Mouse (Mus musculus) kidney, embryonic 16.5 days (tissue): ENCODE results near the gene Rnaseh2b. TPM values are rescaled to one million over a fixed set of nuclear protein-coding genes. Genes with fewer than 3 reads are reported as not detected.

Experiments
- ATAC-seq: fragments of 200-750 bp; cut with Nextera tagmentation; 2 replicates; pipeline ENCODE4 v1.8.0; 2017; ENCODE audit warnings: moderate TSS enrichment; ENCODE audit not compliant: low FRiP score, low TSS enrichment
- H3K27ac ChIP-seq: fragments of 300-500 bp; sonication (generic); 2 replicates; pipeline ENCODE4 v1.5.1; 2014; ENCODE audit warnings: low read length
- H3K27me3 ChIP-seq: fragments of 300-500 bp; sonication (generic); 2 replicates; pipeline ENCODE4 v1.6.1; 2014; ENCODE audit warnings: low read length, control low read depth, mixed read lengths; ENCODE audit not compliant: insufficient read depth
- H3K36me3 ChIP-seq: fragments of 300-500 bp; sonication (generic); 2 replicates; pipeline ENCODE4 v1.6.1; 2014; ENCODE audit warnings: low read length, control low read depth, mixed read lengths; ENCODE audit not compliant: insufficient read depth
- H3K4me1 ChIP-seq: fragments of 300-500 bp; sonication (generic); 2 replicates; pipeline ENCODE4 v1.6.1; 2014; ENCODE audit warnings: low read length, control low read depth, mixed read lengths; ENCODE audit not compliant: insufficient read depth
- H3K4me2 ChIP-seq: fragments of 300-500 bp; sonication (generic); replicated peaks from 2 replicates; pipeline ENCODE4 v1.6.1; 2014; ENCODE audit warnings: low read depth, low read length
- H3K4me3 ChIP-seq: fragments of 300-500 bp; sonication (generic); 2 replicates; pipeline ENCODE4 v1.5.1; 2014; ENCODE audit warnings: mild to moderate bottlenecking, low read length
- H3K9ac ChIP-seq: fragments of 300-500 bp; sonication (generic); replicated peaks from 2 replicates; pipeline ENCODE4 v1.6.1; 2014; ENCODE audit warnings: low read length
- H3K9me3 ChIP-seq: fragments of 300-500 bp; sonication (generic); 2 replicates; pipeline ENCODE4 v1.6.1; 2016; ENCODE audit warnings: low read length, control low read depth
- WGBS: fragments of 180-500 bp; shearing (Covaris S2); extraction: QIAGEN DNeasy Blood & Tissue Kit; methylation state at CpG from one replicate; pipeline ENCODE4 v1.1.7; 2014; 5-methylcytosine and 5-hydroxymethylcytosine counted together
- polyA plus RNA-seq: library from polyadenylated mRNA; unstranded; fragments of >200 nt; fragmentation: Nextera tagmentation; extraction: Ambion mirVana; gene quantifications from 2 replicates; pipeline ENCODE4 v1.2.1, GENCODE M21; 2015

Rnaseh2b gene
- polyA plus RNA-seq, 1 experiment from 2014 or later = 52.5 TPM

DNA sequence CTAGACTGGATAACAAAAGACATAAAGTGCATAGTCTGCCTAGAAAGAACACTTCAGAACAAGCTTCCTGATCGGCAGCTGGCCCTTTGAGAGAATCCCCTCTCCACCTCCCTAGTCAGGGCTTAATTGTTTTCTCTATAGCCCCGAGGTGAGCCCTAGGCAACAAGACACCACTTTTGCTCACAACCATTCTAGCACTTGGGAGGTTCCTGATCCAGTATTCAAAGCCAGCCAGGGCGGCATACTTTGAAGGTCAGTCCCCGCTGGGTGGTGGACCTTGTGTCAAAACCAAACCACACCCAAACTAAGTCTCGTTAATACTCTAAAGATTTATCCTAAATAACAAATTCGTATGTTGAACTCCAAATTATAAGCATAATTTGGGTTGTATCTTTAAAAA, 39.1 kb downstream of the Rnaseh2b start:
- Histone ChIP-seq H3K27me3 (no peaks in the 10 kb centered on the region), H3K36me3 (no peaks in the 10 kb centered on the region), H3K27ac (no peak overlapping the region), H3K9me3 (no peaks in the 10 kb centered on the region), H3K4me2 (peak overlapping the region; percentile 88), H3K4me3 (peak overlapping the region; percentile 79), H3K4me1 (peaks cover 19% of the 10 kb centered on the region), H3K9ac (peak overlapping the region; percentile 86)
- whole genome bisulfite sequencing = 12% methylated on average over 6 of the region's 6 CpGs
- no peak for ATAC-seq

DNA sequence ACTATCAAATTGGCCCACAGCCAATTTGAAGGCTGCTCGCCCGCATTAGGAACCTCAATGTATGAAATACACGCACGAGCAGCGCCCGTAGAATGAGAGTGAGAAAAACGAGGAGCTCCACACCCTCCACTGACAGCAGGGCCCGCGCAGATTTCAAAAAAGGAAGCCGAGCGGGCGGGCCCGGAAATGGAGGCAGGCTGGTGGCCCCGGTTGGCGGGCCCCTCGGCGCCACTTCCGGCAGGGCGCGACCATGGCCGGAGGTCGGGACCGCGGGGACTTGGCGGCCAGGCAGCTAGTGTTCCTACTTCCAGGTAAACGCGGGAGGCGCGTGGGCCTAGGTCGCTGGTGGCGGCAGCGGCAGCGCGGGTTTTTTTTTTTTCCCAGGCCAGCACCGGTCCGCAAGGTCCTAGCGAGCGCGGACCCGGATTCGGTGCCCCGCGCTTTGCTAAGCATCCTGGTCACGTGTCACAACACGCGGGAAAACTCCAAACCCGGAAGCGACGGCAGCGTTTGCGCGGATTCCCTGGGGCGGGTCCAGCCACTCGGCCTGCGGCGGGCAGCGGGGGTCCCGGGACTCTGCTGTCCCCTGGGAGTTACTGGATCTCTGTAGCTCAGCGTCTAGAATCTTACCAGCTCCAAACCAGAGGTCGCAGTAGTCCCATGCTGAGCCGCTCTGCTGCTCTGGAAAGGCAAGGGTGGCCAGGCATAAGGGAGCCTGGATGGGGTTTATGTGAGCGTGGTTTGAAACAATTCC, 39.7 kb downstream of the Rnaseh2b start:
- no peaks in the 10 kb centered on the region for H3K36me3 ChIP-seq
- peak overlapping the region; percentile 88 for H3K4me2 ChIP-seq
- no peaks in the 10 kb centered on the region for H3K9me3 ChIP-seq
- peak overlapping the region; percentile 79 for H3K4me3 ChIP-seq
- under 1% methylated on average over 62 of the region's 62 CpGs for WGBS
- peak; percentile 87 for ATAC-seq
- peaks cover 16% of the 10 kb centered on the region for H3K4me1 ChIP-seq
- H3K9ac ChIP-seq = peak overlapping the region; percentile 86
- peak overlapping the region; percentile 87 for H3K27ac ChIP-seq
- H3K27me3 ChIP-seq = no peaks in the 10 kb centered on the region

DNA sequence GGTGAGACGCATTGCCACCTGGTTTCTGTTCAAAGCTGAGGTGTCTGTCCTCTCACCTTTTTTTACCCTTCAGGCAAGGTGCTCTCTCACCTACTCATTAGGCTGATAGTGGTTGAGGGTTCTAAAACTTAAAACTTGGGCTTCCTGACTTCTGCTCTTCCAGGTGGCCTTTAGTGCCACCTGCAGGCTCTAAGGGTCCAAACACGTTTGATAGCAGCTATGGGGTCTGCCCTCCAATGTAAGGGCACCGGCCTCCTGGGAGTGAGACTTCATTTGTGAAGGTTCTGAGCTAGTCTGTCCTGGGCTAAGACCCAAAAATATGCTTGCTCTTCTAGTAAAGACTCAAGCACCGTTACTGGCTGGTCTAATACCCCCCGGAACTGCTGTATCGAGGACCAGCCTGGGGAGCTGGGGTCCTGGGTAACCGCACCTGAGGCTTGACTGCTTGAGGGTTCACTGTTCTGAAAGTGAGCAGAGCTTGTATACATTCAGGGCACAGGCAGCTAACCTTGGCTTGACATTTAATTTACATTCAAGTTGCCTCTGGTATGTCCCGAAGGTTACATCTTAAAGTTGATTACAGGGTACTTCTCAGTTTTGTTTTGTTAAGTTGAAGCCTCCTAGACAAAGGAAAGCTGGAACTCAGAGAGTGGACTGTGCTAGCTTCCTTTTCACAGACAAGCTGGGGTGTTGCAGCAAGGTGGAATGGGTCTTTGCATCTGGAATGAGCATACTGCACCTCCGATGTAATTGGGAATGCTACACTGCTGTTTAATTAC, 41.7 kb downstream of the Rnaseh2b start:
- no peak overlapping the region for H3K9ac ChIP-seq
- 72% methylated on average over 9 of the region's 9 CpGs for WGBS
- H3K4me1 ChIP-seq = peaks cover 16% of the 10 kb centered on the region
- no peak for ATAC-seq
- H3K27ac ChIP-seq = no peak overlapping the region
- no peak overlapping the region for H3K4me2 ChIP-seq
- no peaks in the 10 kb centered on the region for H3K27me3 ChIP-seq
- H3K36me3 ChIP-seq = no peaks in the 10 kb centered on the region
- H3K4me3 ChIP-seq = no peak overlapping the region
- H3K9me3 ChIP-seq = no peaks in the 10 kb centered on the region

DNA sequence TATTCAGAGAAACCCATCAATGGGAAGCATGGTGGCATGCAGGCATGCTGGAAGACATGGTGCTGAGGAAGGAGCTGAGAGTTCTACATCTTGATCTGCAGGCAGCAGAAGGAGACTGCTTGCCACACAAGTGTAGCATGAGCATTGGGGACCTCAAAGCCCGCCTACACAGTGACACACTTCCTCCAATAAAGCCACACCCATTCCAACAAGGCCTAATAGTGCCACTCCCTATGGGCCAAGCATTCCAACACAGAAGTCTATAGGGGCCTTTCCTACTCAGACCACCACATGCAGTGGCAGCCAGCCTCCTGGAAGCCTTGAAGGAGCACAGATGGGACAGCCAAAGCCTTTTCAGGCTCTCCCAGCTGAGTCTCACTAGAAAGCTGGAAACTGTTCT, 46.8 kb downstream of the Rnaseh2b start:
- H3K4me2 ChIP-seq = no peak overlapping the region
- ATAC-seq = no peak
- H3K27ac ChIP-seq = no peak overlapping the region
- 94% methylated on average over 1 of the region's 1 CpGs for WGBS
- no peaks in the 10 kb centered on the region for H3K9me3 ChIP-seq
- no peak overlapping the region for H3K4me3 ChIP-seq
- no peaks in the 10 kb centered on the region for H3K36me3 ChIP-seq
- H3K4me1 ChIP-seq = no peaks in the 10 kb centered on the region
- H3K9ac ChIP-seq = no peak overlapping the region
- no peaks in the 10 kb centered on the region for H3K27me3 ChIP-seq

DNA sequence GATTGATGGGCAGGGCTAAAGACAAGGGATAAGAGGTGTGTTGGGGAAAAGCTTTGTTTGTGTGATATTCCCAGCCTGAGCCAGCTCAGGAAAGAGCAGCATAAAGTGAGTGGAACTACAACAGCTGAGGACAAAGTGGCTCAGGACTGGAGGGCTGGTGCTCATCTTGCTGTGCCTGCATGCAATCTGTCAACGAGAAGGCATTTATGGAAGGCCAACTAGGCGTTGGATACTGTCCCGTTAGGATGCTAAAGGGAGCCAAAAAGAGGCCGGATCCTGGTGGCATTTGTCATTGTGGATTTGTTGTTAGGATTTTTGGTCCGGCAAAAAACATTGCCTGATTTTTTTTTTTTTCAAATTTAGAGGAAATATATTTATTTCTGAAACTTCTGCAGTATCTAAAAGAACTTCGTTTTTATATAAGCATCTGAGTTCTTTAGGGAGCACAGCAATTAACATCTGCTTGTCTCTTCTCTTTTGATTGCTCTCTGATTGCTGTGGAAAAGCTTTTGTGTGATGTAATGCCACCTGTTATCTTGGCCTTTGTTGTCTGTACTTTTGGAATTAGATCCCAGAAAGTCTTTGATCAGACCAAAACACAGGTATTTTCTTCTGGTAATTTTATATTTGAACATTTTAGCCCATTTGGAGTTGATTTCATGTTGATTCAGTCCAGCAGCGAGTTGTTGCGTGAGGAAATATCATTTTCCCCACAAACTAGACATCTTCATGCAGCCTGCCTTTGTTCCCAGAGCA, 49.7 kb downstream of the Rnaseh2b start:
- Histone ChIP-seq H3K9ac (no peak overlapping the region), H3K27me3 (no peaks in the 10 kb centered on the region), H3K4me3 (no peak overlapping the region), H3K9me3 (no peaks in the 10 kb centered on the region), H3K27ac (no peak overlapping the region), H3K4me2 (no peak overlapping the region; the same call in 1 of the 2 replicates), H3K4me1 (no peaks in the 10 kb centered on the region), H3K36me3 (no peaks in the 10 kb centered on the region)
- ATAC-seq = no peak
- 59% methylated on average over 8 of the region's 8 CpGs for WGBS

DNA sequence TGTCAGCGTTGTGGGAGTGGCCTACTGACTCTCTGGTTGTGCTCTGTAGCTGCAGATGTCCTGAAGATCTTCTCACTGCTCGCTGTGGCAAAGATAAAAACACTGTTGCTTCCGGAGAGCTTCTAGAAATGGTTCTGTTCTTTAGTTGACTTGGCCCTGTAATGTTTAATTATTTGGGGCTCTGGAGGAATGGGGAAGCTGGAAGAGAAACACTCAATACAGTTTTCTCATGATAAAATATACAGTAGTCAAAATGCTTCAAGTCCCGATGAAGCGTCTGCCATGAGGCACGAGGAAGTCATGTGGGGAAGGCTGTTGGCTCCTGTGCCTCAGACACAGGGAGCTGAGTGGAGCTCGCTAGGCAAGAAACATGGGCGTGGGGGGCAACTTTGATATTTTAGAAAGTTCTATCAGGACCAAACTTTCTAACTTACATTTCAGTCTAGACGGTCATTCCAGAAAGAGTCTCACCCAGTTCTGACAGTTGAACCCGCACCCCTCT, 50.3 kb downstream of the Rnaseh2b start:
- Histone ChIP-seq H3K27me3 (no peaks in the 10 kb centered on the region), H3K9me3 (no peaks in the 10 kb centered on the region), H3K36me3 (no peaks in the 10 kb centered on the region), H3K9ac (no peak overlapping the region), H3K4me3 (no peak overlapping the region), H3K4me1 (no peaks in the 10 kb centered on the region), H3K27ac (no peak overlapping the region), H3K4me2 (no peak overlapping the region; the same call in 1 of the 2 replicates)
- no peak for ATAC-seq
- WGBS = 72% methylated on average over 10 of the region's 10 CpGs

DNA sequence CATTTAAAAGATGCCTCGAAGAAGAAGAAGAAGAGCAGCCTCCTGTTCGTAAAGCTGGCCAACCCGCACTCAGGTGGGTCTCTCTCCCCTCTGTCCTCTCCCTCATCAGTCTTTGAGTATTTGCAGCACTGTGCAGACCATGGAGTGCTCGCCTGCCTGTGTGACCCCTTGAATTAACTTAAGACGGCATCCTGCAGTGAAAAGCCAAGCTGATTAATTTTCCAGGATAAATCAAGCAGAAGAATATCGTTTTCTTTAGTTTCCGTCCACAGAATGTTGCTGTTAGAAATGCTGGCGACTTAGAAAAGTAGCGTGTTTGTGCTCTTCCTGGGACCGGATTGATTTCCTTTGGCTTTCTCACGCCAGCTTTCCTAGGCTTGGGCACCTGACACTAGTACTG, 54.2 kb downstream of the Rnaseh2b start:
- H3K4me3 ChIP-seq = no peak overlapping the region
- no peak for ATAC-seq
- no peak overlapping the region for H3K4me2 ChIP-seq
- no peak overlapping the region for H3K27ac ChIP-seq
- H3K9ac ChIP-seq = no peak overlapping the region
- 59% methylated on average over 11 of the region's 11 CpGs for WGBS
- H3K27me3 ChIP-seq = no peaks in the 10 kb centered on the region
- H3K36me3 ChIP-seq = no peaks in the 10 kb centered on the region
- no peaks in the 10 kb centered on the region for H3K9me3 ChIP-seq
- no peaks in the 10 kb centered on the region for H3K4me1 ChIP-seq

DNA sequence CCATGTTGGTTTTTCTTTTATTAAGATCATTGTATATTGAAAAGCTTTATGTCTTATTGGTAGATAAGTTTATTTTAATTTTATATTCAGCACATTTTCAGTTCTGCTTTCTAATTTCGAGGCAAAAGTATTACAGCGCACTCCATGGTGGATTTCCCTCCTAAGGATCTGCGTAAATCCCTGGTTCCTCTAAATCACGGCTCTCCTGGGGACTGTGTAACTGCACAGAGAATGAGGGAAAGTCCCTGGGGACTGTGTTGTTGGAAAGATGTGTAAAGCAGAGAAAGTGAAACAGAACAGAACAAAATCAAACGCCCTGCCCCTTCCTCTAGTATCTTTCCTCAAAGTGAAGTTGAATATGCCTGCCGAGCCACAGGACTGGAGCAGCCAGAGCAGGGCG, 54.7 kb downstream of the Rnaseh2b start:
- Histone ChIP-seq H3K4me1 (no peaks in the 10 kb centered on the region), H3K4me3 (no peak overlapping the region), H3K9ac (no peak overlapping the region), H3K27me3 (no peaks in the 10 kb centered on the region), H3K36me3 (no peaks in the 10 kb centered on the region), H3K27ac (no peak overlapping the region), H3K4me2 (no peak overlapping the region), H3K9me3 (no peaks in the 10 kb centered on the region)
- 79% methylated on average over 7 of the region's 7 CpGs for WGBS
- ATAC-seq = no peak

DNA sequence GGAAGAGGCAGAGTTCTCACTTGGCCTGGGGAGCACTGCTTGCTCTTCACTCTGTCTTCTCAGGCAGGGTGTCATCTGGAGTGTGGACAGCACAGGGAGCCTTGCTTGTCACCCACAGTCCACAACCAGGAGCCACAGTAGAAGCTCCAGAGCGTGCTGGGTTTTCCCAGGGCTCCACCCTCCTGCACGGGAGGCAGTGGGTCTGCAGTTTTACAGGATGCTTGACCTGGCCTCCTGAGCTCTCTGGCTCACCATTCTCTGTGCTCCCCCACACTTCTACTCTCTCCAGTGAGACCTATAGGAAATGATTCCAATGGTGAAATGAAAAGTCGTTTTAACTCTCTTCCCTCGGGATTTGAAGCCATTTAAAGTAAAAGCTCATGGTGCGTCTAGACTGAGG, 57.4 kb downstream of the Rnaseh2b start:
- Histone ChIP-seq H3K27me3 (no peaks in the 10 kb centered on the region), H3K4me3 (no peak overlapping the region), H3K4me2 (no peak overlapping the region), H3K9ac (no peak overlapping the region), H3K27ac (no peak overlapping the region), H3K4me1 (no peaks in the 10 kb centered on the region), H3K9me3 (no peaks in the 10 kb centered on the region), H3K36me3 (no peaks in the 10 kb centered on the region)
- ATAC-seq = no peak
- WGBS = 54% methylated on average over 5 of the region's 5 CpGs
